Mouse (Mus musculus): ENCODE results near the gene Qprt. TPM values are rescaled to one million over a fixed set of nuclear protein-coding genes. Genes with fewer than 3 reads are reported as not detected.

Gene Qprt
- total RNA-seq, 1 experiment, result 5.6 TPM

- TF ChIP-seq HCFC1 (IDR thresholded peaks at IDR 0.05; ENCODE audit: borderline replicate concordance, insufficient read depth, low read length) (no peak), CHD2 (IDR thresholded peaks at IDR 0.05; ENCODE audit: low read depth, low read length) (no peak), ZC3H11A (IDR thresholded peaks at IDR 0.05; ENCODE audit: borderline replicate concordance, low read depth, low read length) (no peak), ZNF384 (IDR thresholded peaks at IDR 0.05; ENCODE audit: low read depth, low read length) (no peak)
- no peaks in the 10 kb centered on the region for H3K36me3 ChIP-seq (ENCODE audit: control insufficient read depth, insufficient read depth, low read length, poor library complexity, severe bottlenecking)
- no peak overlapping the region for H3K9ac ChIP-seq (ENCODE audit: insufficient read depth, low read depth, low read length, poor library complexity, severe bottlenecking)
- H3K4me3 ChIP-seq (ENCODE audit: insufficient read depth in 1 of 2, low read depth in 1 of 2, low read length in 2 of 2, poor library complexity in 1 of 2, severe bottlenecking in 1 of 2), result no peak overlapping the region
- no peak for DNase-seq (ENCODE audit: low read depth, low spot score)
- H3K4me1 ChIP-seq (ENCODE audit: control insufficient read depth in 2 of 2, insufficient read depth in 2 of 2, low read length in 2 of 2, poor library complexity in 1 of 2), result peaks cover 6 to 15% of the 10 kb centered on the region in 2 experiments; a peak in 3 of 4 replicates
- in situ Hi-C loops (cut with MboI; ENCODE audit: low sequenced_read_pairs in 2 of 2, unreplicated experiment in 2 of 2), result no loop called here
- H3K27ac ChIP-seq (ENCODE audit: insufficient read depth, low read depth, low read length, poor library complexity, severe bottlenecking), result no peak overlapping the region
- no peaks in the 10 kb centered on the region for H3K9me3 ChIP-seq (ENCODE audit: control insufficient read depth, insufficient read depth, low read depth, low read length)
Observed at GRCm38 (mm10) chr7:127147901-127148300, 25.9 kb upstream of the Qprt start.

DNA sequence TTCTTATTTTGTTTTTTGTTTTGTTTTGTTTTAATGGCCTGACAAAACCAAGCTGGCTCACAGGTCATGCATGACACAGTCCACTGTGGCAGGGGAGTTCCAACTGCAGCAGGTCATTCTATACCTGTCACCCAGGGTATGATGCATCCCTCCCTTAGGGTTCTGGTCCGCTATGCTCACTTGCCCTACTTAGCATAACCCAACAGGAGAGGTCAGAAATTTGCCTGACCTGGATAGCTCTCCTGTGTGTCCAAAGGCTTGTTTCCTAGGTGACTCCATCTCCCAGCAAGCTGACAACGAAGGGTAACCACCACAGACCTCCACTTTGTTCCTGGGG is 24.2 kb upstream of the Qprt start:
- Histone ChIP-seq H3K27ac (ENCODE audit: insufficient read depth, low read depth, low read length, poor library complexity, severe bottlenecking) (no peak overlapping the region), H3K36me3 (ENCODE audit: control insufficient read depth, insufficient read depth, low read length, poor library complexity, severe bottlenecking) (no peaks in the 10 kb centered on the region), H3K4me1 (ENCODE audit: control insufficient read depth in 2 of 2, insufficient read depth in 2 of 2, low read length in 2 of 2, poor library complexity in 1 of 2) (peaks cover 7 to 19% of the 10 kb centered on the region in 2 experiments; a peak in 3 of 4 replicates), H3K9me3 (ENCODE audit: control insufficient read depth, insufficient read depth, low read depth, low read length) (no peaks in the 10 kb centered on the region), H3K4me3 (ENCODE audit: insufficient read depth in 1 of 2, low read depth in 1 of 2, low read length in 2 of 2, poor library complexity in 1 of 2, severe bottlenecking in 1 of 2) (no peak overlapping the region), H3K9ac (ENCODE audit: insufficient read depth, low read depth, low read length, poor library complexity, severe bottlenecking) (no peak overlapping the region)
- DNase-seq (ENCODE audit: low read depth, low spot score), result no peak
- TF ChIP-seq ZC3H11A (IDR thresholded peaks at IDR 0.05; ENCODE audit: borderline replicate concordance, low read depth, low read length), result no peak
- in situ Hi-C loops (cut with MboI; ENCODE audit: low sequenced_read_pairs in 2 of 2, unreplicated experiment in 2 of 2), result no loop called here

GRCm38 (mm10) chr7:127145387-127146266 is 23.6 kb upstream of the Qprt start:
- Histone ChIP-seq H3K36me3 (ENCODE audit: control insufficient read depth, insufficient read depth, low read length, poor library complexity, severe bottlenecking) (no peaks in the 10 kb centered on the region), H3K9me3 (ENCODE audit: control insufficient read depth, insufficient read depth, low read depth, low read length) (no peaks in the 10 kb centered on the region), H3K9ac (ENCODE audit: insufficient read depth, low read depth, low read length, poor library complexity, severe bottlenecking) (no peak overlapping the region; the same call in 1 of the 2 replicates), H3K27ac (ENCODE audit: insufficient read depth, low read depth, low read length, poor library complexity, severe bottlenecking) (no peak overlapping the region), H3K4me3 (ENCODE audit: insufficient read depth in 1 of 2, low read depth in 1 of 2, low read length in 2 of 2, poor library complexity in 1 of 2, severe bottlenecking in 1 of 2) (no peak overlapping the region), H3K4me1 (ENCODE audit: control insufficient read depth in 2 of 2, insufficient read depth in 2 of 2, low read length in 2 of 2, poor library complexity in 1 of 2) (peaks cover 8 to 22% of the 10 kb centered on the region in 2 experiments; a peak in 3 of 4 replicates)
- in situ Hi-C loops (cut with MboI; ENCODE audit: low sequenced_read_pairs in 2 of 2, unreplicated experiment in 2 of 2), result no loop called here
- TF ChIP-seq MAFK (IDR thresholded peaks at IDR 0.05; ENCODE audit: insufficient read depth, low read depth, low read length), result no peak
- peak; percentile 91 for TF ChIP-seq ZNF384 (IDR thresholded peaks at IDR 0.05; ENCODE audit: low read depth, low read length)
- no peak for DNase-seq (ENCODE audit: low read depth, low spot score)

- Histone ChIP-seq H3K36me3 (ENCODE audit: control insufficient read depth, insufficient read depth, low read length, poor library complexity, severe bottlenecking) (no peaks in the 10 kb centered on the region), H3K9ac (ENCODE audit: insufficient read depth, low read depth, low read length, poor library complexity, severe bottlenecking) (peak overlapping the region; percentile 31; the same call in 1 of the 2 replicates), H3K9me3 (ENCODE audit: control insufficient read depth, insufficient read depth, low read depth, low read length) (no peaks in the 10 kb centered on the region), H3K27ac (ENCODE audit: insufficient read depth, low read depth, low read length, poor library complexity, severe bottlenecking) (no peak overlapping the region), H3K4me1 (ENCODE audit: control insufficient read depth in 2 of 2, insufficient read depth in 2 of 2, low read length in 2 of 2, poor library complexity in 1 of 2) (peaks cover 4 to 31% of the 10 kb centered on the region in 2 experiments; a peak in 3 of 4 replicates), H3K4me3 (ENCODE audit: insufficient read depth in 1 of 2, low read depth in 1 of 2, low read length in 2 of 2, poor library complexity in 1 of 2, severe bottlenecking in 1 of 2) (no peak overlapping the region)
- in situ Hi-C loops (cut with MboI; ENCODE audit: low sequenced_read_pairs in 2 of 2, unreplicated experiment in 2 of 2), result no loop called here
- no peak for DNase-seq (ENCODE audit: low read depth, low spot score)
- TF ChIP-seq MAFK (IDR thresholded peaks at IDR 0.05; ENCODE audit: insufficient read depth, low read depth, low read length), result no peak
- no peak for TF ChIP-seq HCFC1 (IDR thresholded peaks at IDR 0.05; ENCODE audit: borderline replicate concordance, insufficient read depth, low read length)
- no peak for TF ChIP-seq CHD2 (IDR thresholded peaks at IDR 0.05; ENCODE audit: low read depth, low read length)
- TF ChIP-seq ZNF384 (IDR thresholded peaks at IDR 0.05; ENCODE audit: low read depth, low read length), result no peak
- no peak for TF ChIP-seq ZC3H11A (IDR thresholded peaks at IDR 0.05; ENCODE audit: borderline replicate concordance, low read depth, low read length)
Observed at GRCm38 (mm10) chr7:127144412-127144811, 22.4 kb upstream of the Qprt start.

GRCm38 (mm10) chr7:127142666-127143065 is 20.6 kb upstream of the Qprt start:
- no peak for TF ChIP-seq HCFC1 (IDR thresholded peaks at IDR 0.05; ENCODE audit: borderline replicate concordance, insufficient read depth, low read length)
- TF ChIP-seq CHD2 (IDR thresholded peaks at IDR 0.05; ENCODE audit: low read depth, low read length), result no peak
- TF ChIP-seq ZNF384 (IDR thresholded peaks at IDR 0.05; ENCODE audit: low read depth, low read length), result no peak
- TF ChIP-seq MAFK (IDR thresholded peaks at IDR 0.05; ENCODE audit: insufficient read depth, low read depth, low read length), result no peak
- H3K36me3 ChIP-seq (ENCODE audit: control insufficient read depth, insufficient read depth, low read length, poor library complexity, severe bottlenecking), result no peaks in the 10 kb centered on the region
- no peak overlapping the region for H3K27ac ChIP-seq (ENCODE audit: insufficient read depth, low read depth, low read length, poor library complexity, severe bottlenecking)
- no peaks in the 10 kb centered on the region for H3K9me3 ChIP-seq (ENCODE audit: control insufficient read depth, insufficient read depth, low read depth, low read length)
- H3K9ac ChIP-seq (ENCODE audit: insufficient read depth, low read depth, low read length, poor library complexity, severe bottlenecking), result no peak overlapping the region
- in situ Hi-C loops (cut with MboI; ENCODE audit: low sequenced_read_pairs in 2 of 2, unreplicated experiment in 2 of 2), result no loop called here
- DNase-seq (ENCODE audit: low read depth, low spot score), result no peak
- peaks cover 6 to 31% of the 10 kb centered on the region in 2 experiments for H3K4me1 ChIP-seq (ENCODE audit: control insufficient read depth in 2 of 2, insufficient read depth in 2 of 2, low read length in 2 of 2, poor library complexity in 1 of 2)
- H3K4me3 ChIP-seq (ENCODE audit: insufficient read depth in 1 of 2, low read depth in 1 of 2, low read length in 2 of 2, poor library complexity in 1 of 2, severe bottlenecking in 1 of 2), result no peak overlapping the region

Measured in ES-E14 (cell line).